Mouse (Mus musculus): ENCODE measurements at regions not wholly inside any gene's neighbourhood (a gene's known extent, or its start where the extent isn't known, plus 50 kb on each side); places are given as distances from the start of the nearest gene placed in this dataset.

GRCm38 (mm10) chr4:8462414-8462813 is 223.6 kb upstream of the Car8 start:
- in situ Hi-C loops (cut with MboI, MseI) = loop anchor here (5.0 kb wide), 1 partner anchor 35 kb away; no protein-coding TSS in a partner anchor

GRCm38 (mm10) chr4:8454346-8454745 is 215.5 kb upstream of the Car8 start:
- in situ Hi-C loops (cut with MboI, MseI) = no loop called here

GRCm38 (mm10) chr4:8432393-8432792 is 193.6 kb upstream of the Car8 start:
- in situ Hi-C loops (cut with MboI, MseI) = no loop called here

GRCm38 (mm10) chr4:8431032-8431332 is 192.1 kb upstream of the Car8 start:
- in situ Hi-C loops (cut with MboI, MseI) = no loop called here

GRCm38 (mm10) chr4:8430269-8431031 is 191.6 kb upstream of the Car8 start:
- in situ Hi-C loops (cut with MboI, MseI) = no loop called here

GRCm38 (mm10) chr4:8429771-8430170 is 190.9 kb upstream of the Car8 start:
- in situ Hi-C loops (cut with MboI, MseI) = loop anchor here (5.0 kb wide), 1 partner anchor 33 kb away; no protein-coding TSS in a partner anchor

GRCm38 (mm10) chr4:8428629-8429523 is 190.0 kb upstream of the Car8 start:
- in situ Hi-C loops (cut with MboI, MseI) = loop anchor here (5.0 kb wide), 1 partner anchor 33 kb away; no protein-coding TSS in a partner anchor

GRCm38 (mm10) chr4:8427812-8428211 is 189.0 kb upstream of the Car8 start:
- in situ Hi-C loops (cut with MboI, MseI) = loop anchor here (5.0 kb wide), 1 partner anchor 34 kb away; no protein-coding TSS in a partner anchor

GRCm38 (mm10) chr4:8423392-8424045 is 184.7 kb upstream of the Car8 start:
- in situ Hi-C loops (cut with MboI, MseI) = loop anchor here (25.0 kb wide), 1 partner anchor 664 kb away; no protein-coding TSS in a partner anchor

- in situ Hi-C loops (cut with MboI, MseI) = loop anchor here (25.0 kb wide), 1 partner anchor 666 kb away; no protein-coding TSS in a partner anchor
Observed at GRCm38 (mm10) chr4:8421285-8421684, 182.4 kb upstream of the Car8 start.

GRCm38 (mm10) chr4:8418374-8419031 is 179.7 kb upstream of the Car8 start:
- in situ Hi-C loops (cut with MboI, MseI) = loop anchor here (25.0 kb wide), 1 partner anchor 669 kb away; no protein-coding TSS in a partner anchor

GRCm38 (mm10) chr4:8417821-8418220 is 179.0 kb upstream of the Car8 start:
- in situ Hi-C loops (cut with MboI, MseI) = loop anchor here (25.0 kb wide), 1 partner anchor 669 kb away; no protein-coding TSS in a partner anchor

GRCm38 (mm10) chr4:8413307-8413706 is 174.5 kb upstream of the Car8 start:
- in situ Hi-C loops (cut with MboI, MseI) = loop anchor here (25.0 kb wide), 1 partner anchor 674 kb away; no protein-coding TSS in a partner anchor

GRCm38 (mm10) chr4:8400069-8400468 is 161.2 kb upstream of the Car8 start:
- in situ Hi-C loops (cut with MboI, MseI) = loop anchor here (25.0 kb wide), 1 partner anchor 687 kb away; no protein-coding TSS in a partner anchor

- in situ Hi-C loops (cut with MboI, MseI) = no loop called here
Observed at GRCm38 (mm10) chr4:8399430-8399829, 160.6 kb upstream of the Car8 start.

- in situ Hi-C loops (cut with MboI, MseI) = no loop called here
Observed at GRCm38 (mm10) chr4:8398969-8399368, 160.1 kb upstream of the Car8 start.

- in situ Hi-C loops (cut with MboI, MseI) = no loop called here
Observed at GRCm38 (mm10) chr4:8383162-8383561, 144.3 kb upstream of the Car8 start.

GRCm38 (mm10) chr4:8382125-8382417 is 143.2 kb upstream of the Car8 start:
- in situ Hi-C loops (cut with MboI, MseI) = no loop called here

GRCm38 (mm10) chr4:8381408-8382124 is 142.7 kb upstream of the Car8 start:
- in situ Hi-C loops (cut with MboI, MseI) = no loop called here

- in situ Hi-C loops (cut with MboI, MseI) = no loop called here
Observed at GRCm38 (mm10) chr4:8380711-8381338, 142.0 kb upstream of the Car8 start.
